Mouse (Mus musculus) neutrophil, adult 83 days (primary cell): ENCODE data around the gene Itga8. TPM values are rescaled to one million over a fixed set of nuclear protein-coding genes. Genes with fewer than 3 reads are reported as not detected.

Experiments
- total RNA-seq, 2 experiments: library from RNA; stranded (reverse); gene quantifications; one replicate each; pipeline ENCODE4 v1.2.4; 2023

The Itga8 gene
- 10 to 100 TPM in 1 of 2 experiments, 1 to 10 TPM in 1; 7.3 to 10.3 TPM for total RNA-seq

GRCm38 (mm10) chr2:12301431-12302170, at the start of gene Itga8:
Itga8 (minus strand) TSS chr2:12301922.

Other genes with a start within 250 kb of the Itga8 start
- 10 to 100 TPM; 50.1 to 63.8 TPM for gene Mindy3, start 117.5 kb upstream of the Itga8 start, total RNA-seq